Mouse (Mus musculus): Measurements from ENCODE around the gene Adat3.
"Not testable (repeated sequence)": the region's sequence is repeated elsewhere in the genome, so short reads cannot be mapped to it uniquely, and the experiment has no call there.

Adat3 gene

GRCm38 (mm10) chr10:80578131-80578750, 24.4 kb upstream of the Adat3 start:
- peak; percentile 86 for DNase-seq (ENCODE audit: extremely low spot score, low spot score)

- peak; percentile 49 for DNase-seq (ENCODE audit: extremely low spot score, low spot score)
Observed at GRCm38 (mm10) chr10:80578911-80579310, 23.8 kb upstream of the Adat3 start.

GRCm38 (mm10) chr10:80583047-80583446, 19.6 kb upstream of the Adat3 start:
- no peak for DNase-seq (ENCODE audit: extremely low spot score, low spot score)

GRCm38 (mm10) chr10:80584045-80584488, 18.6 kb upstream of the Adat3 start:
- DNase-seq (ENCODE audit: extremely low spot score, low spot score): no peak

- DNase-seq (ENCODE audit: extremely low spot score, low spot score): no peak
Observed at GRCm38 (mm10) chr10:80584642-80585552, 17.8 kb upstream of the Adat3 start.

GRCm38 (mm10) chr10:80585581-80585980, 17.1 kb upstream of the Adat3 start:
- DNase-seq (ENCODE audit: extremely low spot score, low spot score): no peak

- DNase-seq (ENCODE audit: extremely low spot score, low spot score): no peak
Observed at GRCm38 (mm10) chr10:80586407-80587304, 16.0 kb upstream of the Adat3 start.

- no peak for DNase-seq (ENCODE audit: extremely low spot score, low spot score)
Observed at GRCm38 (mm10) chr10:80587305-80587657, 15.4 kb upstream of the Adat3 start.

GRCm38 (mm10) chr10:80589127-80589878, 13.4 kb upstream of the Adat3 start:
- no peak for DNase-seq (ENCODE audit: extremely low spot score, low spot score)

GRCm38 (mm10) chr10:80589879-80590854, 12.5 kb upstream of the Adat3 start, which contains the start of gene Abhd17a:
Gene Abhd17a (minus strand): TSS chr10:80590341.
- peak; percentile 98 for DNase-seq (ENCODE audit: extremely low spot score, low spot score)

- DNase-seq (ENCODE audit: extremely low spot score, low spot score): no peak
Observed at GRCm38 (mm10) chr10:80596318-80596717, 6.4 kb upstream of the Adat3 start.

- DNase-seq (ENCODE audit: extremely low spot score, low spot score): no peak
Observed at GRCm38 (mm10) chr10:80603364-80603763, 684 bp downstream of the Adat3 start.

- DNase-seq (ENCODE audit: extremely low spot score, low spot score): no peak
Observed at GRCm38 (mm10) chr10:80604001-80604509, 1.4 kb downstream of the Adat3 start.

- no peak for DNase-seq (ENCODE audit: extremely low spot score, low spot score)
Observed at GRCm38 (mm10) chr10:80604988-80605387, 2.3 kb downstream of the Adat3 start.

GRCm38 (mm10) chr10:80605721-80606120, 3.0 kb downstream of the Adat3 start, which contains the start of gene Gm49322:
Gene Gm49322 (plus strand): TSS chr10:80606021.
- not testable (repeated sequence) for DNase-seq (ENCODE audit: extremely low spot score, low spot score)

- no peak for DNase-seq (ENCODE audit: extremely low spot score, low spot score)
Observed at GRCm38 (mm10) chr10:80606306-80606705, 3.6 kb downstream of the Adat3 start.

- no peak for DNase-seq (ENCODE audit: extremely low spot score, low spot score)
Observed at GRCm38 (mm10) chr10:80606737-80607350, 4.2 kb downstream of the Adat3 start.

- no peak for DNase-seq (ENCODE audit: extremely low spot score, low spot score)
Observed at GRCm38 (mm10) chr10:80608435-80608834, 5.8 kb downstream of the Adat3 start.
